Mouse (Mus musculus) small intestine, adult 2 months (tissue): ENCODE results near the gene Zfp275.

Experiments
- CTCF ChIP-seq: fragments of 200-500 bp; IDR thresholded peaks from 2 replicates; pipeline ENCODE4 v1.5.1; 2012; ENCODE audit warnings: low read depth, mild to moderate bottlenecking, control low read depth, inconsistent platforms, low read length, moderate library complexity, mixed read lengths; ENCODE audit not compliant: insufficient replicate concordance, insufficient read length; ENCODE audit errors: extremely low read depth
- POLR2A ChIP-seq: fragments of 200-500 bp; IDR thresholded peaks from 2 replicates; pipeline ENCODE4 v1.6.1; 2012; ENCODE audit warnings: low read depth, mild to moderate bottlenecking, control low read depth, inconsistent platforms, low read length, moderate library complexity

GRCm38 (mm10) chrX:73384419-73384818 is 42.0 kb downstream of the Zfp275 start:
- TF ChIP-seq CTCF (no peak), POLR2A (no peak)
